Mouse (Mus musculus) stomach, embryonic 16.5 days (tissue): ENCODE measurements at regions not wholly inside any gene's neighbourhood (a gene's known extent, or its start where the extent isn't known, plus 50 kb on each side); places are given as distances from the start of the nearest gene placed in this dataset.

ENCODE experiments used
- ATAC-seq: fragments of 200-750 bp; cut with Nextera tagmentation; 2 replicates; pipeline ENCODE4 v1.8.0; 2017; ENCODE audit warnings: moderate number of reproducible peaks, moderate TSS enrichment; ENCODE audit not compliant: insufficient read depth, low FRiP score
- H3K27ac ChIP-seq: fragments of 300-500 bp; sonication (generic); 2 replicates; pipeline ENCODE4 v1.5.1; 2014; ENCODE audit warnings: low read length
- H3K27me3 ChIP-seq: fragments of 300-500 bp; sonication (generic); 2 replicates; pipeline ENCODE4 v1.6.1; 2014; ENCODE audit warnings: low read length, control low read depth, mixed read lengths; ENCODE audit not compliant: control insufficient read depth, insufficient read depth
- H3K36me3 ChIP-seq: fragments of 300-500 bp; sonication (generic); 2 replicates; pipeline ENCODE4 v1.6.1; 2014; ENCODE audit warnings: low read length; ENCODE audit not compliant: control insufficient read depth, insufficient read depth
- H3K4me1 ChIP-seq: fragments of 300-500 bp; sonication (generic); 2 replicates; pipeline ENCODE4 v1.6.1; 2014; ENCODE audit warnings: low read length, control low read depth, mixed read lengths; ENCODE audit not compliant: control insufficient read depth, insufficient read depth
- H3K4me2 ChIP-seq: fragments of 300-500 bp; sonication (generic); 2 replicates; pipeline ENCODE4 v1.6.1; 2014; ENCODE audit warnings: low read depth, low read length, mixed read lengths
- H3K4me3 ChIP-seq: fragments of 300-500 bp; sonication (generic); replicated peaks from 2 replicates; pipeline ENCODE4 v1.5.1; 2014; ENCODE audit warnings: mild to moderate bottlenecking, low read length
- H3K9ac ChIP-seq: fragments of 300-500 bp; sonication (generic); 2 replicates; pipeline ENCODE4 v1.6.1; 2014; ENCODE audit warnings: low read length
- H3K9me3 ChIP-seq: fragments of 300-500 bp; sonication (generic); replicated peaks from 2 replicates; pipeline ENCODE4 v1.6.1; 2016; ENCODE audit warnings: low read length, control low read depth; ENCODE audit not compliant: control insufficient read depth
- WGBS: fragments of 180-500 bp; shearing (Covaris S2); extraction: QIAGEN DNeasy Blood & Tissue Kit; methylation state at CpG from one replicate; pipeline ENCODE4 v1.1.7; 2014; 5-methylcytosine and 5-hydroxymethylcytosine counted together

GRCm38 (mm10) chr12:57809961-57810360, 246.0 kb downstream of the Ttc6 start:
- Histone ChIP-seq H3K9ac (no peak overlapping the region), H3K9me3 (no peaks in the 10 kb centered on the region), H3K27ac (no peak overlapping the region), H3K4me3 (no peak overlapping the region), H3K4me2 (no peak overlapping the region), H3K4me1 (no peaks in the 10 kb centered on the region), H3K27me3 (no peaks in the 10 kb centered on the region), H3K36me3 (no peaks in the 10 kb centered on the region)
- ATAC-seq: no peak
- 86% methylated on average over 2 of the region's 2 CpGs for WGBS

GRCm38 (mm10) chr12:57823809-57824208, 259.9 kb downstream of the Ttc6 start:
- Histone ChIP-seq H3K9me3 (no peaks in the 10 kb centered on the region), H3K27ac (no peak overlapping the region), H3K4me1 (no peaks in the 10 kb centered on the region), H3K4me3 (no peak overlapping the region), H3K27me3 (no peaks in the 10 kb centered on the region), H3K36me3 (no peaks in the 10 kb centered on the region), H3K9ac (no peak overlapping the region), H3K4me2 (no peak overlapping the region)
- ATAC-seq: no peak
- WGBS: 73% methylated on average over 6 of the region's 6 CpGs

- Histone ChIP-seq H3K9ac (no peak overlapping the region), H3K4me3 (no peak overlapping the region), H3K9me3 (no peaks in the 10 kb centered on the region), H3K4me1 (no peaks in the 10 kb centered on the region), H3K27ac (no peak overlapping the region), H3K27me3 (no peaks in the 10 kb centered on the region), H3K4me2 (no peak overlapping the region), H3K36me3 (no peaks in the 10 kb centered on the region)
- 11% methylated on average over 3 of the region's 3 CpGs for WGBS
- ATAC-seq: no peak
Observed at GRCm38 (mm10) chr12:57825754-57826153, 261.8 kb downstream of the Ttc6 start.

- no peak overlapping the region for H3K4me3 ChIP-seq
- no peak overlapping the region for H3K9ac ChIP-seq
- 54% methylated on average over 4 of the region's 4 CpGs for WGBS
- no peaks in the 10 kb centered on the region for H3K9me3 ChIP-seq
- no peak overlapping the region for H3K27ac ChIP-seq
- no peaks in the 10 kb centered on the region for H3K4me1 ChIP-seq
- no peak overlapping the region for H3K4me2 ChIP-seq
- H3K27me3 ChIP-seq: no peaks in the 10 kb centered on the region
- ATAC-seq: no peak
- H3K36me3 ChIP-seq: no peaks in the 10 kb centered on the region
Observed at GRCm38 (mm10) chr12:57842813-57843212, 278.9 kb downstream of the Ttc6 start.

- Histone ChIP-seq H3K9ac (no peak overlapping the region), H3K4me1 (no peaks in the 10 kb centered on the region), H3K9me3 (no peaks in the 10 kb centered on the region), H3K27ac (no peak overlapping the region), H3K4me2 (no peak overlapping the region), H3K36me3 (no peaks in the 10 kb centered on the region), H3K4me3 (no peak overlapping the region), H3K27me3 (no peaks in the 10 kb centered on the region)
- ATAC-seq: no peak
- WGBS: 81% methylated on average over 2 of the region's 2 CpGs
Observed at GRCm38 (mm10) chr12:57871028-57871427, 307.1 kb downstream of the Ttc6 start.

GRCm38 (mm10) chr12:57890783-57891478, 320.6 kb upstream of the Sstr1 start:
- Histone ChIP-seq H3K36me3 (no peaks in the 10 kb centered on the region), H3K27me3 (no peaks in the 10 kb centered on the region), H3K9me3 (no peaks in the 10 kb centered on the region), H3K4me1 (no peaks in the 10 kb centered on the region), H3K4me3 (no peak overlapping the region), H3K4me2 (no peak overlapping the region), H3K9ac (no peak overlapping the region), H3K27ac (peak overlapping the region; percentile 50; the same call in 1 of the 2 replicates)
- peak; percentile 89 for ATAC-seq
- 59% methylated on average over 4 of the region's 4 CpGs for WGBS

- no peak overlapping the region for H3K9ac ChIP-seq
- H3K36me3 ChIP-seq: no peaks in the 10 kb centered on the region
- WGBS: 75% methylated on average over 1 of the region's 1 CpGs
- no peak overlapping the region for H3K4me2 ChIP-seq
- H3K9me3 ChIP-seq: no peaks in the 10 kb centered on the region
- no peaks in the 10 kb centered on the region for H3K27me3 ChIP-seq
- peak; percentile 56; the same call in 1 of the 2 replicates for ATAC-seq
- H3K27ac ChIP-seq: peak overlapping the region; percentile 50; the same call in 1 of the 2 replicates
- no peak overlapping the region for H3K4me3 ChIP-seq
- H3K4me1 ChIP-seq: no peaks in the 10 kb centered on the region
Observed at GRCm38 (mm10) chr12:57891556-57891955, 320.0 kb upstream of the Sstr1 start.

- Histone ChIP-seq H3K4me2 (no peak overlapping the region), H3K36me3 (no peaks in the 10 kb centered on the region), H3K4me3 (no peak overlapping the region), H3K4me1 (no peaks in the 10 kb centered on the region), H3K9ac (no peak overlapping the region), H3K9me3 (no peaks in the 10 kb centered on the region), H3K27me3 (no peaks in the 10 kb centered on the region), H3K27ac (no peak overlapping the region)
- 62% methylated on average over 3 of the region's 3 CpGs for WGBS
- ATAC-seq: no peak
Observed at GRCm38 (mm10) chr12:57897751-57898250, 313.8 kb upstream of the Sstr1 start.

GRCm38 (mm10) chr12:57904658-57905057, 306.9 kb upstream of the Sstr1 start:
- ATAC-seq: no peak
- WGBS: 54% methylated on average over 1 of the region's 1 CpGs
- Histone ChIP-seq H3K4me3 (no peak overlapping the region), H3K36me3 (no peaks in the 10 kb centered on the region), H3K27me3 (no peaks in the 10 kb centered on the region), H3K4me2 (no peak overlapping the region), H3K27ac (no peak overlapping the region), H3K4me1 (no peaks in the 10 kb centered on the region), H3K9me3 (no peaks in the 10 kb centered on the region), H3K9ac (no peak overlapping the region)
